Mouse (Mus musculus) c-Kit-positive CD71-positive TER-119-negative erythroid progenitor cells, embryonic 14.5 days (primary cell): ENCODE measurements around the gene Apol9b.
A peak's percentile ranks its signal among the peaks of the same experiment; 100 is the strongest.

Source experiments
- DNase-seq: peaks from one replicate; pipeline ENCODE4 v3.0.0-alpha.2; 2013; ENCODE audit warnings: low read depth

Gene Apol9b

DNA sequence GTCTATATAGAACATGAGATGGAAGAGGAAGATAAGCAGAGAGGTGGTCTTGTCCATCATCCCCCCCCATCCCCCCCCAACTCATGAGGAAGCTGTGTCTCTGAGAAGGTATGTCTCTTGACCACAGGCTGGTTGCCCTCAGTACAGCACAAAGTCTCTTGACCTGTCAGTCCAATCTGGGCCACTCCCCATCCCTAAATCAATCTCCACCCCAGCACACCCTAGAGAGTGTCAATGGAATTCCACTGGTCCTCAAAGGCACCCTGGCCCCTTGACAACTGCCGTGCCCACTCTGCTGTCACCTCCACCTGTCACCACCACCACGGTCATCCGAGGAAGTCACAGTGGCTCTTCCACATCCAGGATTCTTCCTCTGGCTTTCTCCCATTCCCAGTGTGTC is 19.6 kb downstream of the Apol9b start:
- DNase-seq = no peak

DNA sequence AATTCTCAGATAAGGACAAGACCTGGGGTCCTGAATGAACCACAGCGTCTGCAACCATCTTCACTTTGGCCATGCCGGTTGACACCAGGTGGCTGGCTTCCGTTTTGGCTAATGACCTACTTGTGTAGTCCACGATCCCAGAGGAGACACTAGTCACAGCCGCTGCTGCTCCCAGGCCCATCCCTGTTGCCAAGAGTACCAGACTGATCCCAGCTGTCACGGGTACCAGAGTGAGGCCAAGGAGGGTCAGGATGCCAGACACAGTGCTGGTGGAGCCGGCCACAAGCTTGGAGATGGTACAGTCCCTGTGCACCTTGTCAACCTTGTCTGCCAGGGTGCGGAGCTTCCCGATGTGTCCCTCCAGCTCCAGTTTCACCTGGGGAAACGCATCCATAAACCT is 20.9 kb downstream of the Apol9b start:
- DNase-seq = no peak

DNA sequence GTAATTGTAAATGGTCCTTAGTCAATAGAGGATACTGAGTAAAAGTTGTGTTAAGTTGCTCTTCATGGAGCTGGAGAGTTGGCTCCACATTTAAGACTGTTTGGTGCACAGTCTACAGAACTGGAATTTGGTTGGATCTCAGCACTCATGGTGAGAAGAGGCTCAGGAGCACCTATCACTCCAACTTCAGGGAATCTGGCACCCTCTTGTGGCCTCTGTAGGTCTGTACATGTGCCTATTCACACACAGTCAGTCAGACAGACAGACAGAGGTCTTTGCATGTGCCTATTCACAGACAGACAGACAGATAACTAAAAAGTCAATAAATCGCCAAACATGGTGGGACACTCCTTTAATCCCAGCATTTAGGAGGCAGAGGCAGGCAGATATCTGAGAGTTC is 21.6 kb downstream of the Apol9b start:
- DNase-seq = no peak

DNA sequence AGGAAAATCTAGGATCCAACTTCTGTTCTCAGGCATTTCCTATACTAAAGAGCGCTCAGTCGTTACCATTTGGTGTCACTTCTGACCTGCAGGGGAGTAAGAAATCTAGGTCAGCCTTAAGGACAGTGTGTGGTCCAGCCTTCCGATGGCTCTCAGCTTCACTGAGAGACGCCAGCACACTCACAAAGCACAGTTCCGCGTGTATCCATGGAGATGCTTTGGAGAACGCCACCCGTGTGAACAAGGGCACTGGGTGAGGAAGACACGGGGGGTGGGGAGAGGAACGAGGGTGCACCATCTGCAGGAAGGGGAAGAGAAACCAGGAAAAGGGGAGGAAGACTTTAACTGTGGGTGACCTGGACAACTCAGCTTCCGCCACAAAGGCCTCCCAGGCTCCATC is 23.6 kb downstream of the Apol9b start:
- DNase-seq = no peak

DNA sequence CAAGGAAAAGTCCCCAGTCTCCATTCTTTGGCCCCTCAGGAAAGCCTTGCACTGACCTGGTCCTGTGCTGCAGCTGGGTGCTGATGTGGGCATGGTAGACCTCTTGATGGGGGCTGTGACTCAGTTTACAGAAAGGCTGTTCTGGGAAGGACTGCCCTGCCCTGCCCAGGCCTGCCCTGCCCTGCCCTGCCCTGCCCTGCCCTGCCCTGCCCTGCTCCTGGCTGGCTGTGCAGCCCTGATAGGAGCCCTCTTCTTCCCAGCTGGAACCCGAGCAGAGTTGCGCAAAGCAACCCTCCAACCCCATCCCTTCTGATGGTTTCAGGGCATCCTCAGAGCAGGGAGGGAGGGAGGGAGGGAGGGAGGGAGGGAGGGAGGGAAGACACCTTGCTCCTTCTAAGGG is 26.3 kb downstream of the Apol9b start:
- DNase-seq = peak; percentile 46

DNA sequence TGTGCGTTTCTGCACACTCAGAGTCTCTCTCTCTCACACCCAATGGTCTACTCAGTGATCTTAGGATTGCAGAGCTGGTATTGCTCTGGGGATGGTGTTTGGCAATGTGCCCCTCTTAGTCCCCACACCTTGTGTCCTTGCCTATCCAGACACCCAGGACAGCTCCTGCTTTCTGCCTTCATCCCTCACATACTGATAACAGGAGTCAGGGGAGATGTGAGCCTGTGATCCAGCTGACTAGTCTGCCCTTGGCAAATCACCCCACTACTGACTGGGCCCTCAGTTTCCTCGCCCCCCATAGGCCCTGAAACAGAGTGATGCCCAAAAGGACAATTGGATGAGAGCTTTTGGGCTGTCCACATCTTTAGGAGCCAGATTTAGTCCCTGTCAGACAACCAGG is 27.2 kb downstream of the Apol9b start:
- DNase-seq = no peak

DNA sequence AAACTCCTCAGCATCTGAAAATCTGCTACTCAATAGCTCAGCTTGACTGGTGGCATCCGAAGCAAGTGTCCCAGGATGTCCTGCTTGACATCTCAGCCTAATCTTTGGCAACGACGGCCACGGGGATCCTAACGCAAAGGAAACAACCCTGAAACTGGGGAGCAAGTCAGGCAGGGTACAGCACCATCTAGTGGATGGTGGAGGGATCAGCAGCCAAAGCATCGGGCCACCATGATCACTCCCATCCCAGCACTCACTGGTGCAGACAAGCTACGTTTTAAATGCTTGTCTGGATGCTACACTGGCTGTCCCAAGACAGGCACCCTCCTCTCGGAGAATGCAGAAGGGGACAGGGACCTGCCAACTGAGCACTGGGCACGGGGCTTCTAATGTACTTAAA is 28.0 kb downstream of the Apol9b start, which contains the start of gene Apol8:
Gene Apol8 (minus strand): TSS at position 156 of the 400 bp plus-strand sequence.
- DNase-seq = peak; percentile 67

DNA sequence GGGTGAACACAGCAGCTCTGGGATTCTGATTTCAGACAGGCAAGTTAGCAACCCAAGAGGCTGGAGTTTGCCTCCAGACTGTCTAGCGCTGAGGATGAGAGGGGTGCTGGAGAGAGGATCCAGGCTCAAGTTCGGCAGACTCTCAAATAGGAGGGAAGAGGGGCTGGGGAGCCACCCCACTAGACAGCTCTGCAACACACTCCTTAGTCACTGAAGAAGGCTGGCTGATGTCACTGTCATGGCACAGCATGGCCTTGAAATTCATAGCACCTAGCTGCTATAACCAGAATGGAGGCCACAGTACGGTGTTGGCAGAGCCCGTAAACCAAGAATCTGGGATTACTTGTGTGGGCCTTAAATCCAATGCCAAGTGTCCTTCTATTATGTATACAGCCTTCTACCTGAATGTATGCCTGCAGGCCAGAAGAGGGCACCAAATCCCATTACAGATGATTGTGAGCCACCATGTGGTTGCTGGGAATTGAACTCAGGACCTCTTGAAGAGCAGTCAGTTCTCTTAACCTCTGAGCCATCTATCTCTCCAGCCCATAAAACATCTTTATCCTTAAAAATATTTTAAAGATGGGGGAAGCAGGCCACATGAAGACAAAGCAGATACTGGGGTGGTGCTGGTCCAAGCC is 28.9 kb downstream of the Apol9b start:
- no peak for DNase-seq

DNA sequence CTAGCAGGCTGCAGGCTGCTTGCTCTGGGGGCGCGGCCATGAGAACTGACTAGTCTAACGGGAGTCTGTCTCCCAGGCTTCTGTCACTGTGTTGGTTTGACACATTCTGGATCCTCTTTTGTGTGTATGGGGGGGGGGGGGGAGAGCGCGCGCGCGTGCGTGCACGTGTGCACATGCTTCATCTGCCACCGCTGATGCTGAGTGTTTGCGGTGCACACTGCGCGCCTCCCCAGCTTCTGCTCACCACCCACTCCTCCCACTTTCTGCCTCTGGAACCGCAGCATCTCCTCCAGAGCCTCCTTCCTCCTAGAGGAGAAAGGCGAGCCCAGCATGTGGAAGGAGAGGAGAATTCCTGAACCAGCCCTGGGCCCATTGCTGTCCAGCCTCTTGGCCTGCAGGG is 31.2 kb downstream of the Apol9b start:
- no peak for DNase-seq

DNA sequence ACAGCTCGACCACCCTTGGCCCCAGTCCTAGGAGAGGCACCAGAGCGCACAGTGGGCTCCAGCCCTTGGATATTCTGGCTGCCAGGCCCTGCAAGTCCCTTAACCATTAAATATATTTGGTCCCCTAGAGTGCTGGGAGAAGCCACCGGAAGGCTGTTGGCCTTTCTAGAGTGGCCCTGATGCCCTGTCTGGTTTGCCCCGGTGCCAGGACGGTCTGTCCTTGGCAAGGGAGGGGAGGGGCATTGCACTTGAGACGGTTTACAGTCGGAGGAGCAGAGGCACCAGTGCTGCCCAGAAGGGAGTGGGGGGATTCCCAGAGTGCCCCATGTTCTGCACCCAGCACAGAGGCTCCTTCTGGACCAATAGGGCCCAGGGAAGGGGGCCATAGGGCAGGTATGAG is 32.2 kb downstream of the Apol9b start:
- DNase-seq = no peak

DNA sequence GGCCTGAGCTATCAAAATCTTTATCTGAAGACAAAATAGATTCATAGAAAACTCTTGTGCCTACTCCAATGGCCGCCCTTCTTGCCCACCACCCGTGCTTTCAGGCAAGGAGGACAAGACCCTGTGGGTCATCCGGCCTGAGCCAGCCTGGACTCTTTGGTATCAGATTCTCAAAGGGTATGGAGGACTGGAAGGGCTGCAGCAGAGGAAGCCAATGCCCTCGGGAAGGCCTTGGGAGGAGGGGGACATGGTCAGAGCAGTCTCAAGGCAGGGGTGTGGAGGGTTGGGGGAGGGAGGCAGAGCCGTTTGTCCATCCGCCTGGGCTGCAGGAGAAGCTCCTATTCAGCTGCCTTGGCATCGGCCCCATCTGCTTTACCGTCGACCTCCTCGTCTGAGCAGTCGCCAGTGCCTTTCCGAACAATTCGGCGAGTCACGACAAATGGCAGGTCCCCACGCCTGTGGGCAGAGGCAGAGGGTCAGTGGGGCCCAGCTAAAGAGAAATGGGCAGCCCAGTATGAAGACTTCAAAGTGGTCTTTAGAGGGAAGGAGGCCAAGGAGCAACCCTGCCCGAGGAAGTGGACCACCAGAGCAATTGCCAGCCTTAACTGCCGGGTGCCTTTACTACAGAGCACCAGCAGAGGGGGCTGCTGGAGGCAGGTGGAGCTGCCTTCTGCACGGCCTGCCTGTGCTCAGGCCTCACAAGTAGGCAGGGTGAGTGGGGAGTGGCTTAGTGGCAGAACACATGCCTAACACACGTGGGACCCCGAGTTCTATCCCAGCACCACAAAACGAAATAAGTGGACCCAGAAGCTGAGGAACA is 32.9 kb downstream of the Apol9b start:
- DNase-seq = no peak

DNA sequence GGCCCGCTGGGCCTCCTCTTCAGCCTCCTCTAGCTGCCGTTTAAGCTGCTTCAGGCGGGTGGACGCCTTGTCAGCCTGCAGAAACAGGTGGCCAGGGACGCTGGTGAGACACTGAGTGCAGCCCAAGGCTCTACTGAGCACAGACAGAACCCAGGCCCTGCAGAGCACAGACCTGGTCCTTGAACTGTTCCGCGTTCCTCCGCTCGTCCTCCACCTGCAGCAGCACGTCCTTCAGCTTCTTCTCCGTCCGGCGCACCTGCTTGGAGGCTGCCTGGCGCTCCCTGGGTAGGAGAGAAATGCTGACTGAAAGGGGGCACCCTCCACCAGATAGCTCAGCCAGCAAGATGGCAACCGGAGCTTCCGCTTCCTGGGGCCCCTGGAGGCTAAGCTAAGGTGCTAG is 34.2 kb downstream of the Apol9b start:
- no peak for DNase-seq

DNA sequence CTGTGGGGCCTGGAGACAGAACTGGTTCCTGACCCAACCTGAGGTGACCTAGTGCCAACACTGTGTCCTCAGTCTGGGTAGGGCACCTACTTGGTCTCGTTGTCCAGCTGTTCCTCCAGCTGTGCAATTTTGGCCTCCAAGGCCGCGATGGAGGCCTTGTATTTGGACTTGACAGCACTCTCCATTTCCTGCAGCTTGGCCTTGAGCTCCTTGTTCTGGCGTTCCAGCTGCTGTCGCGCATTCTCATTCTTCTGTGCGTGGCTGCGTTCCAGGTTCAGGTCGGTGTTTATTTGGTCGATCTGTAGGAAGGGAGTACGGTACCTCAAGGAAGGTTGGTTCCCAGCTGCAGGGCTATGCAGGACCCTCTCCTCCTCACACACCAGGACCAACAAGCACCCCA is 34.9 kb downstream of the Apol9b start:
- no peak for DNase-seq

DNA sequence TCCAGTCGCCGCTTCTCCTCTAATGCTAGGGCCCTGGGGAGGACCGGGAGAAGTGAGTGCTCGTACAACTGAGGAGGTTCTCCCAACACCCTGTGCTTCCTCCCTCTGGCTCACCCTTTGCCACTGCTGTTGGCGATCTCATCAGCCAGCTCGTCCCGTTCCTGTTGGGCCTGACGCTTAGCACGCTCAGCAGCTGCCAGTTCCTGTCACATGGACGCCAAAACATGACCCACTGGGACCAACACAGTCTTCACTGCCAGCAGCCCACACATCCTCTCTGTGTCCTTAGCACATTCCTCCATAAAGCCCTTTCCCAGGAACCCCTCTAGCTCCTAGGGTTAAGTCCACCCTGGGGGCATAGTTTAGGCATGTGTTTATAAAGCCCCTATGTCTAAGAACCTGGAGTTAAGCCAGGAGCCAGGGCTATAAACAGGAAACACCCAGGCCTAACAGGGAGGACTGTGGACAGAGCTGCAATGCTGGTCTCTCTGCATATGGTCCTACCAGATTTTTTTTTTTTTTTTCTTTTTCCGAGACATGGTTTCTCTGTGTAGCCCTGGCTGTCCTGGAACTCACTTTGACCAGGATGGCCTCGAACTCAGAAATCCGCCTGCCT is 35.7 kb downstream of the Apol9b start:
- DNase-seq = no peak

DNA sequence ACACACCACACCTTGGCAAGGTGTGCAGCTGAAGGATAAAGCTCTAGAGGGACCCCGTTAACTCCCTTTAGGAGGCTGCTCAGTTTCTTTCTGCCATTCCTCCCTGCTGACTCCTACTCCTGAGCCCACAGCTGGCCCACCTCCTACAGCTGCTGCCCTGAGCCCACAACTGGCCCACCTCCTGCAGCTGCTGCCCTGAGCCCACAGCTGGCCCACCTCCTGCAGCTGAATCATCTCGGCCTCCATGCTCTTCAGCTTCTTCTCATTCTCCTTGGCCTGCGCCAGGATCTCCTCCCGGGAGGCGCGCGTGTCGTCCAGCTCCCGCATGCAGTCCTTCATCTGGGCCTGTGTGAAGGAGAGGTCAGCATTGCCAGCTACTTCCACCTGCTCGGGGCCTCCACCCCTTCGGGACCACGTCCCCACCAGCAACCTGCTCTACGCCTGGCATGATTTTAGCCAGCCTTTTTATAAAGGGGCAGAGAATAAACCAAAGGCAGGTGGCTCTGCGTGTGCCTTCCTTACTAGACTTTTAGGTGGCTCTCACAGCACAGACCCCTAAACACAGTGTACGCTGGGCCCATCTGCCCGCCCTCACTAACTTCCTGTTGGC is 36.8 kb downstream of the Apol9b start:
- DNase-seq = no peak

DNA sequence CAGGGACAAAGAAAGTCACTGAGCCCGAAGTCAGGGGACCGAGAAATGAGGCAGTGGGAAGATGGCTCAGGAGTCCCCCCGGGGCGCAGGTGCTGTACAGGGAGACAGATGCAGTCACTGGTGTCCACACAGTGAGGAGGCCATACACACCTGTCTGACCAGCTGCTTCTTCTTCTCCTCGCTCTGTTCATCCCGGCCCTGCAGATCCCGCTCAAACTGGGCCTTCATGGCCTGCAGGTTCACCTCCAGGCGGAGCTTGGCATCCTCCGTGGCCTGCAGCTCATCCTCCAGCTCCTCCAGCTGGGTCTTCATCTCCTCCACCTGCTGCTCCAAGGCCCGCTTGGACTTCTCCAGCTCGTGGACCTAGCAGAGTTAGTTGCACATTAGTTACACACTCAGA is 38.1 kb downstream of the Apol9b start:
- no peak for DNase-seq

DNA sequence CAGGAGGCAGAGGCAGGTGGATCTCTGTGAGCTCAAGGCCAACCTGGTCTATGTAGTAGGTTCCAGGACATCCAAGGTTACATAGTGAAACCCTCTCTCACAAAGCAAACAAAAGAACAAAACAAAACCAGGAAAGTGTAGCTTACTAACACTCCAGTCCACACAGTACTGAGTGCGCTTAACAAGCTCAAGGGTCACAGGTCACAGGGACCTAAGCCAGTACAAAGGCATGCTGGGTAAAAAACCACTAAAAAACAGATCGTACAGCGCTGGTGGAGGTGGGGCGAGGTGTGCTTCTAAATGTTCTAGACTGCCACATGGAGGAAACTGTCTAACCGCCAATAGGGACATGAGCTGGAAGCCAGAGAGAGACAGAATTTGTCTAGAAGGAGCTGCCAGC is 41.5 kb downstream of the Apol9b start:
- no peak for DNase-seq

DNA sequence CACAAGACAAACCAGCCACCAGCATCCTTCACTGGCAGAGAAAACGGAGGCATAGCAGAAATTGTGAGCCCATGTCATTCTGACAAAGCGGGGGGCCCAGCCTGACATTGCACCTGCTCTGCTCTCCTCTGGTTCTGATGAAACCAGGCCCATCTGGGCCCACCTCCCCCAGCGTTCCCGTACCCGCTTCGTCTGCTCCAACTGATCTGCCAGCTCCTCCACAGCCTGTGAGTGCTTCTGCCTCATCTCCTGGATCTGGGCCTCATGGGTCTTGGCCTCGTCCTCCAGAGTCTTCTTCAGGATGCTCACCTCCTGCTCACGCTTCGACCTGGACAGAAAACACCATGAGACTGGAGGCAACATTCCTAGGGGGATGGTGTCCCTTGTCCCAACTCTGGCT is 42.1 kb downstream of the Apol9b start:
- DNase-seq = no peak

DNA sequence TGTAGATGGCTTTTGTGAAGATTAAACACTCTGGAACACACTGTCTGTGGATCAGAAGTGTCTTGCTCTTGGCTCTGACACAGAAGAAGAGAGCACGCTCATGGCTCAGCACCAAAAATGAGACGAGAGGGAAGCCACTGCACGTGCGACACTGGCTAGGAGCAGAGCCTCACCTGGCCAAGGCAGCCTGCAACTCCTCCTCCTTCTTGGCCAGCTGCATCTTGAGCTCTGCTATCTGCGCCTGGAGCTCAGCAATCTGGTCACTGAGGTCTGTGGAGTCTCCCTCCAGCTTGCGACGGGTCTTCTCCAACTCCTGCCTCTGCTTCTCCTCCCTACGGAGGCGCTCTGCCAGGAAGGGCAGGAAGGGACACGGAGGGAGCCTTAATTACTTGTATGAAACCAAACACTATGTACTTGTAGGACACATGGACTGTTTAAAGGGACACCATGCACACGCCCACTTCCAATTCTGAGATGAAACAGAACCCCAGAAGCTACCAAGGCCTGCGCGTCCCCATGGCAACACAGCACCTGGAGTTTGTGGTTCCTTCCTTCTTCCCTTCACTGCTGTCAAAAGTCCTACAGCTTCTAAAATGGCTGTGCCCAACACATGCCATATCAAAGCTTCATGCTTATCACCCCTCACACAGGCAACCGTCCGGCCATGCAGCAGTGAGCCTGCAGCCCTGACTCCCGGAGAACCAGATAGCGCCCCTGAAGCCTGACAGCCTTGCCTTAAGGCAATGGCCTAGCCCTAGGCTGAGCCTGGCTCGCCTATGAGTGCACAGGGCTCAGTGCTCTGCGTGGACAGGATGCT is 44.5 kb downstream of the Apol9b start:
- peak; percentile 69 for DNase-seq

DNA sequence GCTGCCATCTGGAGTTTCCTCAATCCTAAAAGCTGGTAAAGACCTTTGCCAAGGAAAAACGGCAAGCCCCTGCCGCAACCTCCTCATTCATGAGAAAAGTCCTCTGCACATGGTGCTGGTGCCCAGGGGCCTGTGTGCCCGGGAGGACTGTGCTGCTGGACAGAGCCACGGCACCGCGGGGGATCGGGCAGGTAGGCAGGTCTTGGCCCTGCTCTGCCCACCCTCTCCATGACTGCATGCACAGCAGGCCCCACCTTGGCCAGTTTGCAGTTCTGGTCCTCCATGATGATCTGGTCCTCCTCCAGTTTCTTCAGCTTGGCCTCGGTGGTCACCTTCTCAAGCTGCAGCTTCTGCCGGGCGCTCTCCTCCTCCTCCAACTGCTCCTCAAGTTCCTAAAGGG is 45.5 kb downstream of the Apol9b start:
- no peak for DNase-seq

DNA sequence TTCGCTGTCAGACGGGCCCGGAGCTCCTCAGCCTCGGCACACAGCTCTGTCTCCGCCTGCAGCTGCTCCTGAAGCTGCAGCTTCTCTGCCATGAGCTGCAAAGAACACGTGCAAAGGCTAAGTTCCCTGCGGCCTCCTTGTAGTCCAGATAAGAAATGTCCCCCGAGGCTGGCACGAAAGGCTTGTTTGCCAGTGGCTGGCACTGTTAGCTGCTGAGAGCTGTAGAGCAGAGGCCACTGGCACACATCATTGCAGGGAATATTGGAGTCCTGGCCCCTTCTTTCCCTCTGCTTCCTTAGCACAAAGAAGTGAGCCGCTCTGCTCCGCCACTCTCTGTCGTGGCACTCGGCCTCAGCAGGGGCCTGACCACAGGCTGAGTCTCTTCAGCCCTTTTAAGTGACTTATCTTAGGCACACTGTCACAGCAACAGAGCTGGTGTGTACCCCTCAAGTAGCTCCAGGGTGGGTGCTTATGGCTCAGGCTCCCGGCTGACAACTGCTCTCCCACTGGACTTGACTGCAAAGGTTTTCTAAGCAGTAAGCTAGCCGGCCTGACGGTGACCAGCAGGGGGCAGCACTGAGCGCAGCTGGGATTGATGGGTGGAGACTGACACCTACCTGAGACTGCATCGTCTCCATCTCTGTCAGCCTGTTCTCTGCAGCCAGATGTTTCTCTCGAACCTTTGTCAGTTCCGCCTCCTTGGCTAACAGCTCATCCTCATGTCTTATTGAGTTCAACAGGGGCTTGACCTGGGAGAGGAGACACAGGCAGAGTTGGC is 46.5 kb downstream of the Apol9b start:
- peak; percentile 65 for DNase-seq
